Mouse (Mus musculus): ENCODE data around the gene Boc. TPM values are rescaled to one million over a fixed set of nuclear protein-coding genes. Genes with fewer than 3 reads are reported as not detected.

The Boc gene
- polyA plus RNA-seq, 1 experiment from 2014 or later: 48.2 TPM

- H3K27ac ChIP-seq (ENCODE audit: low read depth, low read length): no peak overlapping the region
- H3K4me1 ChIP-seq (ENCODE audit: control insufficient read depth, insufficient read depth, low read length): no peaks in the 10 kb centered on the region
- H3K36me3 ChIP-seq (ENCODE audit: control insufficient read depth, insufficient read depth, low read length): peaks cover 16% of the 10 kb centered on the region
- ATAC-seq (ENCODE audit: insufficient read depth, low FRiP score, low TSS enrichment) (no peak), DNase-seq (ENCODE audit: low spot score) (no peak)
- no peaks in the 10 kb centered on the region for H3K27me3 ChIP-seq (ENCODE audit: control insufficient read depth, insufficient read depth, low read length)
- H3K4me3 ChIP-seq (ENCODE audit: low read depth, low read length): no peak overlapping the region
- no peak overlapping the region for H3K9ac ChIP-seq (ENCODE audit: low read length)
- H3K4me2 ChIP-seq (ENCODE audit: low read depth): no peak overlapping the region
- 91% methylated on average over 13 of the region's 13 CpGs for WGBS
- no peaks in the 10 kb centered on the region for H3K9me3 ChIP-seq (ENCODE audit: control insufficient read depth, low read length)
Observed at GRCm38 (mm10) chr16:44508772-44509171, 49.9 kb downstream of the Boc start.

DNA sequence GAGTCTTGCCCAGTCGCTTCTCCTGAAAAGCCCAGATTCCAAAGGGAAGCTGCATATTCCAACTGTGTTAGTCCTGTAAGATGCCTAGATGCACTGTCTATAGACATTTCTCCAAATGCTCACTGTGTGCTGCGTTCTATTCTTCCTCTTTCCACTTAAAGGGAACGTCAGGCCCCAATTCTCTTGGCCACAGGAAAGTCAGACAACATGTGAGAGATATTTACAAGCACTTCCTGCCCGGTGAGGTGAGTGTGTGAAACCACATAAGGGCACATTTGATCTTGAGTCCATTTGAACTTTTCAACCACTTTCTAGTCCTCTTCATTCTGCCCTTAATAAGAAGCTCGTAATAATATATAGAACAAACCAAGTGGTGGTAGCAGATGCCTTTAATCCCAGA lies 50.7 kb downstream of the Boc start:
- H3K36me3 ChIP-seq (ENCODE audit: control insufficient read depth, insufficient read depth, low read length): peaks cover 18% of the 10 kb centered on the region

GRCm38 (mm10) chr16:44507027-44507929 lies 51.4 kb downstream of the Boc start:
- DNase-seq (ENCODE audit: low spot score) (no peak), ATAC-seq (ENCODE audit: insufficient read depth, low FRiP score, low TSS enrichment) (no peak)
- H3K9me3 ChIP-seq (ENCODE audit: control insufficient read depth, low read length): no peaks in the 10 kb centered on the region
- no peak overlapping the region for H3K4me3 ChIP-seq (ENCODE audit: low read depth, low read length)
- H3K4me1 ChIP-seq (ENCODE audit: control insufficient read depth, insufficient read depth, low read length): no peaks in the 10 kb centered on the region
- H3K9ac ChIP-seq (ENCODE audit: low read length): no peak overlapping the region; the same call in 1 of the 2 replicates
- H3K36me3 ChIP-seq (ENCODE audit: control insufficient read depth, insufficient read depth, low read length): peaks cover 20% of the 10 kb centered on the region
- WGBS: 55% methylated on average over 10 of the region's 10 CpGs
- no peaks in the 10 kb centered on the region for H3K27me3 ChIP-seq (ENCODE audit: control insufficient read depth, insufficient read depth, low read length)
- no peak overlapping the region; the same call in 1 of the 2 replicates for H3K27ac ChIP-seq (ENCODE audit: low read depth, low read length)
- no peak overlapping the region for H3K4me2 ChIP-seq (ENCODE audit: low read depth)

More for the DNA sequence above, 50.7 kb downstream of the Boc start:
- Histone ChIP-seq H3K4me2 (ENCODE audit: low read depth) (no peak overlapping the region), H3K4me3 (ENCODE audit: low read depth, low read length) (no peak overlapping the region), H3K9me3 (ENCODE audit: control insufficient read depth, low read length) (no peaks in the 10 kb centered on the region), H3K27ac (ENCODE audit: low read depth, low read length) (no peak overlapping the region), H3K4me1 (ENCODE audit: control insufficient read depth, insufficient read depth, low read length) (no peaks in the 10 kb centered on the region), H3K27me3 (ENCODE audit: control insufficient read depth, insufficient read depth, low read length) (no peaks in the 10 kb centered on the region), H3K9ac (ENCODE audit: low read length) (no peak overlapping the region)
- 74% methylated on average over 5 of the region's 5 CpGs for WGBS
- DNase-seq (ENCODE audit: low spot score) (no peak), ATAC-seq (ENCODE audit: insufficient read depth, low FRiP score, low TSS enrichment) (no peak)

- Histone ChIP-seq H3K9me3 (ENCODE audit: control insufficient read depth, low read length) (no peaks in the 10 kb centered on the region), H3K4me1 (ENCODE audit: control insufficient read depth, insufficient read depth, low read length) (no peaks in the 10 kb centered on the region), H3K9ac (ENCODE audit: low read length) (no peak overlapping the region), H3K4me3 (ENCODE audit: low read depth, low read length) (no peak overlapping the region), H3K36me3 (ENCODE audit: control insufficient read depth, insufficient read depth, low read length) (peaks cover 31% of the 10 kb centered on the region), H3K27ac (ENCODE audit: low read depth, low read length) (no peak overlapping the region), H3K4me2 (ENCODE audit: low read depth) (no peak overlapping the region), H3K27me3 (ENCODE audit: control insufficient read depth, insufficient read depth, low read length) (no peaks in the 10 kb centered on the region)
- WGBS: 85% methylated on average over 1 of the region's 1 CpGs
- ATAC-seq (ENCODE audit: insufficient read depth, low FRiP score, low TSS enrichment) (no peak), DNase-seq (ENCODE audit: low spot score) (no peak)
Observed at GRCm38 (mm10) chr16:44505243-44505642, 53.5 kb downstream of the Boc start.

GRCm38 (mm10) chr16:44502895-44503575 lies 55.7 kb downstream of the Boc start:
- H3K4me1 ChIP-seq (ENCODE audit: control insufficient read depth, insufficient read depth, low read length): no peaks in the 10 kb centered on the region
- no peaks in the 10 kb centered on the region for H3K9me3 ChIP-seq (ENCODE audit: control insufficient read depth, low read length)
- peaks cover 45% of the 10 kb centered on the region for H3K36me3 ChIP-seq (ENCODE audit: control insufficient read depth, insufficient read depth, low read length)
- H3K9ac ChIP-seq (ENCODE audit: low read length): no peak overlapping the region
- no peaks in the 10 kb centered on the region for H3K27me3 ChIP-seq (ENCODE audit: control insufficient read depth, insufficient read depth, low read length)
- no peak overlapping the region for H3K27ac ChIP-seq (ENCODE audit: low read depth, low read length)
- WGBS: 74% methylated on average over 8 of the region's 8 CpGs
- DNase-seq (ENCODE audit: low spot score): no peak
- H3K4me2 ChIP-seq (ENCODE audit: low read depth): no peak overlapping the region
- ATAC-seq (ENCODE audit: insufficient read depth, low FRiP score, low TSS enrichment): no peak
- no peak overlapping the region for H3K4me3 ChIP-seq (ENCODE audit: low read depth, low read length)

DNA sequence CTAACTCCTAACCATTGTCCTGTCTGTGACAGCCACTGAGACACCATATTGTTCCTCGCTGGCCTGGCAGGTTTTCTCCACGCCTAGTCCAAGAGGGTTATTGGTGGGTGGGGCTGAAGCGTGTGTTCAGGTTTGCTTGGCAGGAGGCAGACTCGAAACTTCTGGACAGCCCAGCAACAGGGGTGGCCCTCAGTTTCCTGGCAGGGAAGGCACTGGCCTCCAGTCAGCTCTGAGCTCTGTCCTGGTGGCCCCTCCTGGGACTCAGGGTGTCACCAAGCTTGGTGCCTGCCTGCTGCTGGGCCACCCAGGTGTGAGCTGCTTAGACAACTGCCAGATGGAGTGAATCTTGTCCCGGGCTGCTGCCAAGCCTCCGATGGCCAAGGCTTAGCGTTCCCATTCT lies 56.4 kb downstream of the Boc start:
- Histone ChIP-seq H3K4me1 (ENCODE audit: control insufficient read depth, insufficient read depth, low read length) (no peaks in the 10 kb centered on the region), H3K27me3 (ENCODE audit: control insufficient read depth, insufficient read depth, low read length) (no peaks in the 10 kb centered on the region), H3K27ac (ENCODE audit: low read depth, low read length) (no peak overlapping the region), H3K36me3 (ENCODE audit: control insufficient read depth, insufficient read depth, low read length) (peaks cover 49% of the 10 kb centered on the region), H3K4me2 (ENCODE audit: low read depth) (no peak overlapping the region), H3K4me3 (ENCODE audit: low read depth, low read length) (no peak overlapping the region), H3K9me3 (ENCODE audit: control insufficient read depth, low read length) (no peaks in the 10 kb centered on the region), H3K9ac (ENCODE audit: low read length) (no peak overlapping the region)
- no peak for ATAC-seq (ENCODE audit: insufficient read depth, low FRiP score, low TSS enrichment)
- 92% methylated on average over 7 of the region's 7 CpGs for WGBS
- no peak for DNase-seq (ENCODE audit: low spot score)

- DNase-seq (ENCODE audit: low spot score) (no peak), ATAC-seq (ENCODE audit: insufficient read depth, low FRiP score, low TSS enrichment) (no peak)
- Histone ChIP-seq H3K9ac (ENCODE audit: low read length) (no peak overlapping the region), H3K36me3 (ENCODE audit: control insufficient read depth, insufficient read depth, low read length) (peaks cover 51% of the 10 kb centered on the region), H3K9me3 (ENCODE audit: control insufficient read depth, low read length) (no peaks in the 10 kb centered on the region), H3K4me2 (ENCODE audit: low read depth) (no peak overlapping the region), H3K4me3 (ENCODE audit: low read depth, low read length) (no peak overlapping the region), H3K27ac (ENCODE audit: low read depth, low read length) (no peak overlapping the region), H3K27me3 (ENCODE audit: control insufficient read depth, insufficient read depth, low read length) (no peaks in the 10 kb centered on the region), H3K4me1 (ENCODE audit: control insufficient read depth, insufficient read depth, low read length) (no peaks in the 10 kb centered on the region)
- WGBS: 93% methylated on average over 10 of the region's 10 CpGs
Observed at GRCm38 (mm10) chr16:44501783-44502182, 56.9 kb downstream of the Boc start.

GRCm38 (mm10) chr16:44498447-44498846 lies 60.2 kb downstream of the Boc start:
- no peak overlapping the region for H3K4me3 ChIP-seq (ENCODE audit: low read depth, low read length)
- peaks cover 56% of the 10 kb centered on the region for H3K36me3 ChIP-seq (ENCODE audit: control insufficient read depth, insufficient read depth, low read length)
- WGBS: 91% methylated on average over 3 of the region's 3 CpGs
- no peak for DNase-seq (ENCODE audit: low spot score)
- H3K27ac ChIP-seq (ENCODE audit: low read depth, low read length): no peak overlapping the region
- H3K4me2 ChIP-seq (ENCODE audit: low read depth): no peak overlapping the region
- H3K27me3 ChIP-seq (ENCODE audit: control insufficient read depth, insufficient read depth, low read length): no peaks in the 10 kb centered on the region
- no peaks in the 10 kb centered on the region for H3K9me3 ChIP-seq (ENCODE audit: control insufficient read depth, low read length)
- ATAC-seq (ENCODE audit: insufficient read depth, low FRiP score, low TSS enrichment): no peak
- no peaks in the 10 kb centered on the region; the same call in 1 of the 2 replicates for H3K4me1 ChIP-seq (ENCODE audit: control insufficient read depth, insufficient read depth, low read length)
- H3K9ac ChIP-seq (ENCODE audit: low read length): no peak overlapping the region
